11 mouse cellular contexts compared by ENCODE assay signal in genomic region chr11:100613241-100613640, GRCm38 (mm10). TPM values are rescaled to one million over a fixed set of nuclear protein-coding genes. Genes with fewer than 3 reads are reported as not detected.
A peak's percentile ranks its signal among the peaks of the same experiment; 100 is the strongest.
DNase-seq lines count a peak whose midpoint lies in the region; ATAC-seq and TF ChIP-seq lines count a peak whose summit lies in the region.
"Had no signal": no experiment of that assay in that cellular context is flagged by ENCODE, and none has a peak within 500 bp of the region (broad histone marks: within the 10 kb centered on the region; RNA-seq: fewer than 3 reads in every experiment).

No protein-coding gene starts in this region.

- no peaks in the 10 kb centered on the region for H3K27me3 ChIP-seq in hindbrain, embryonic 14.5 days (ENCODE audit: control insufficient read depth, insufficient read depth, low read length)
- no peaks in the 10 kb centered on the region for H3K27me3 ChIP-seq in hindbrain, embryonic 10.5 days (ENCODE audit: insufficient read depth, poor library complexity, severe bottlenecking)
- no peaks in the 10 kb centered on the region for H3K27me3 ChIP-seq in midbrain, postnatal 0 days (ENCODE audit: insufficient read depth, low read length)
- no peaks in the 10 kb centered on the region for H3K27me3 ChIP-seq in midbrain, embryonic 11.5 days (ENCODE audit: control insufficient read depth, insufficient read depth, low read length)

- no peak overlapping the region for H3K4me3 ChIP-seq in hindbrain, embryonic 14.5 days (replicated peaks; ENCODE audit: low read length)
- no peak overlapping the region for H3K4me3 ChIP-seq in hindbrain, embryonic 10.5 days
- no peak overlapping the region for H3K4me3 ChIP-seq in midbrain, postnatal 0 days (ENCODE audit: low read depth, low read length)
- H3K4me3 ChIP-seq in midbrain, embryonic 11.5 days (ENCODE audit: low read depth, low read length), result no peak overlapping the region
- H3K4me3 ChIP-seq: forebrain, embryonic 10.5 days had no signal

- H3K4me1 ChIP-seq in hindbrain, embryonic 14.5 days (replicated peaks; ENCODE audit: control insufficient read depth, insufficient read depth, low read length), result peaks cover 15% of the 10 kb centered on the region
- H3K4me1 ChIP-seq in hindbrain, embryonic 10.5 days (replicated peaks), result peaks cover 9% of the 10 kb centered on the region
- peaks cover 4% of the 10 kb centered on the region for H3K4me1 ChIP-seq in midbrain, postnatal 0 days (ENCODE audit: insufficient read depth, low read length)
- H3K4me1 ChIP-seq in midbrain, embryonic 11.5 days (ENCODE audit: control insufficient read depth, insufficient read depth, low read length), result peaks cover 7% of the 10 kb centered on the region

- DNase-seq in hindbrain, embryonic 14.5 days (ENCODE audit: low spot score), result peak; percentile 62
- DNase-seq in hindbrain, embryonic 10.5 days (ENCODE audit: low spot score), result no peak
- DNase-seq in midbrain, postnatal 0 days (ENCODE audit: low spot score), result peak; percentile 73
- no peak for DNase-seq in midbrain, embryonic 11.5 days (ENCODE audit: low spot score, missing footprints)
- DNase-seq in embryo, embryonic 11 days, result peak; percentile 38
- DNase-seq in right cerebral cortex, adult 2 months (ENCODE audit: low spot score in 2 of 2), result no peak
- DNase-seq in layer of hippocampus, adult 9-11 months, result no peak
- DNase-seq: cerebellum, postnatal 36 days; heart, adult 11 months; right cerebral cortex, postnatal 14 days had no signal

- H3K4me2 ChIP-seq in hindbrain, embryonic 14.5 days (replicated peaks), result no peak overlapping the region
- no peak overlapping the region for H3K4me2 ChIP-seq in midbrain, postnatal 0 days (ENCODE audit: low read depth, low read length, poor library complexity, severe bottlenecking)
- no peak overlapping the region for H3K4me2 ChIP-seq in midbrain, embryonic 11.5 days

- no peak for TF ChIP-seq CTCF in midbrain, postnatal 0 days (IDR thresholded peaks at IDR 0.05)

- H3K9ac ChIP-seq in hindbrain, embryonic 14.5 days, result no peak overlapping the region
- H3K9ac ChIP-seq in midbrain, postnatal 0 days (replicated peaks; ENCODE audit: low read length, poor library complexity, severe bottlenecking), result no peak overlapping the region
- H3K9ac ChIP-seq in midbrain, embryonic 11.5 days (ENCODE audit: low read length), result no peak overlapping the region

- no peak overlapping the region for H3K27ac ChIP-seq in hindbrain, embryonic 14.5 days
- no peak overlapping the region for H3K27ac ChIP-seq in hindbrain, embryonic 10.5 days
- H3K27ac ChIP-seq in midbrain, postnatal 0 days (ENCODE audit: low read depth, low read length), result no peak overlapping the region
- H3K27ac ChIP-seq in midbrain, embryonic 11.5 days (ENCODE audit: low read depth, low read length), result no peak overlapping the region
- H3K27ac ChIP-seq: forebrain, embryonic 10.5 days had no signal

- H3K36me3 ChIP-seq in hindbrain, embryonic 14.5 days (replicated peaks; ENCODE audit: control insufficient read depth, insufficient read depth), result peaks cover 12% of the 10 kb centered on the region; the same call in 1 of the 2 replicates
- peaks cover 61% of the 10 kb centered on the region for H3K36me3 ChIP-seq in hindbrain, embryonic 10.5 days
- no peaks in the 10 kb centered on the region for H3K36me3 ChIP-seq in midbrain, postnatal 0 days (ENCODE audit: insufficient read depth, low read length)
- H3K36me3 ChIP-seq in midbrain, embryonic 11.5 days (ENCODE audit: control insufficient read depth, insufficient read depth, low read length), result peaks cover 4% of the 10 kb centered on the region

- 90% methylated on average over 3 of the region's 3 CpGs for WGBS in hindbrain, embryonic 14.5 days
- WGBS in hindbrain, embryonic 10.5 days, result 87% methylated on average over 3 of the region's 3 CpGs
- WGBS in midbrain, postnatal 0 days, result 79% methylated on average over 3 of the region's 3 CpGs
- WGBS in midbrain, embryonic 11.5 days, result 94% methylated on average over 3 of the region's 3 CpGs

- no peaks in the 10 kb centered on the region for H3K9me3 ChIP-seq in hindbrain, embryonic 14.5 days (ENCODE audit: control insufficient read depth, low read length)
- no peaks in the 10 kb centered on the region for H3K9me3 ChIP-seq in hindbrain, embryonic 10.5 days
- no peaks in the 10 kb centered on the region for H3K9me3 ChIP-seq in midbrain, postnatal 0 days (ENCODE audit: low read length)
- H3K9me3 ChIP-seq in midbrain, embryonic 11.5 days (ENCODE audit: control insufficient read depth, low read length), result no peaks in the 10 kb centered on the region
- H3K9me3 ChIP-seq: forebrain, embryonic 10.5 days had no signal

- no peak for ATAC-seq in hindbrain, embryonic 14.5 days (ENCODE audit: low FRiP score)
- ATAC-seq in midbrain, postnatal 0 days (ENCODE audit: low FRiP score), result no peak
- no peak for ATAC-seq in midbrain, embryonic 11.5 days (ENCODE audit: low FRiP score)

RNA-seq across cellular contexts. Expression of gene Nkiras2, which starts 5.8 kb away (rescaled TPM):
- polyA plus RNA-seq in hindbrain, embryonic 14.5 days (2014; fragmentation: Nextera tagmentation; extraction: Ambion mirVana), result 103 TPM in 2 replicates
- polyA plus RNA-seq in hindbrain, embryonic 10.5 days (2016; fragmentation: Nextera tagmentation; extraction: Ambion mirVana), result 95.9 and 119 TPM in 2 replicates
- total RNA-seq in midbrain, postnatal 0 days (2014; rRNA removed), result 106 and 125 TPM in 2 replicates
- 80.9 and 89.3 TPM in 2 replicates for polyA plus RNA-seq in midbrain, postnatal 0 days (2015; fragmentation: Nextera tagmentation; extraction: Ambion mirVana)
- polyA plus RNA-seq in midbrain, embryonic 11.5 days (2014; fragmentation: Nextera tagmentation; extraction: Ambion mirVana), result 96.4 and 110 TPM in 2 replicates

RNA-seq across cellular contexts. Expression of gene Dnajc7, which starts 6.7 kb away (rescaled TPM):
- polyA plus RNA-seq in hindbrain, embryonic 14.5 days (2014; fragmentation: Nextera tagmentation; extraction: Ambion mirVana), result 91.0 and 91.6 TPM in 2 replicates
- 219 and 260 TPM in 2 replicates for polyA plus RNA-seq in hindbrain, embryonic 10.5 days (2016; fragmentation: Nextera tagmentation; extraction: Ambion mirVana)
- 67.1 and 75.9 TPM in 2 replicates for total RNA-seq in midbrain, postnatal 0 days (2014; rRNA removed)
- polyA plus RNA-seq in midbrain, postnatal 0 days (2015; fragmentation: Nextera tagmentation; extraction: Ambion mirVana), result 228 and 234 TPM in 2 replicates
- polyA plus RNA-seq in midbrain, embryonic 11.5 days (2014; fragmentation: Nextera tagmentation; extraction: Ambion mirVana), result 96.1 TPM in 2 replicates

RNA-seq across cellular contexts. Expression of gene Cnp, which starts 38.5 kb away (rescaled TPM):
- 47.2 and 53.3 TPM in 2 replicates for polyA plus RNA-seq in hindbrain, embryonic 14.5 days (2014; fragmentation: Nextera tagmentation; extraction: Ambion mirVana)
- 22.7 and 27.3 TPM in 2 replicates for polyA plus RNA-seq in hindbrain, embryonic 10.5 days (2016; fragmentation: Nextera tagmentation; extraction: Ambion mirVana)
- total RNA-seq in midbrain, postnatal 0 days (2014; rRNA removed), result 54.7 and 68.8 TPM in 2 replicates
- polyA plus RNA-seq in midbrain, postnatal 0 days (2015; fragmentation: Nextera tagmentation; extraction: Ambion mirVana), result 65.3 and 76.0 TPM in 2 replicates
- 15.7 and 16.9 TPM in 2 replicates for polyA plus RNA-seq in midbrain, embryonic 11.5 days (2014; fragmentation: Nextera tagmentation; extraction: Ambion mirVana)

Comparison
In these comparisons a context has a peak if more than half of its experiments do, and no peak if none do; other contexts are left out.
1. DNase-seq: peak in hindbrain, embryonic 14.5 days (single experiment), midbrain, postnatal 0 days (single experiment) and embryo, embryonic 11 days (single experiment); none in hindbrain, embryonic 10.5 days (single experiment), midbrain, embryonic 11.5 days (single experiment), right cerebral cortex, adult 2 months (0 of 2) and layer of hippocampus, adult 9-11 months (single experiment).